Mouse (Mus musculus) liver, embryonic 14.5 days (tissue): ENCODE results near the gene Rrp9. TPM values are rescaled to one million over a fixed set of nuclear protein-coding genes. Genes with fewer than 3 reads are reported as not detected.
A peak's percentile ranks its signal among the peaks of the same experiment; 100 is the strongest.

Source experiments
- ATAC-seq: fragments of 200-750 bp; cut with Nextera tagmentation; 2 replicates; pipeline ENCODE4 v1.8.0; 2017; ENCODE audit warnings: moderate number of reproducible peaks, mild to moderate bottlenecking, moderate library complexity; ENCODE audit not compliant: insufficient read depth
- DNase-seq, 3 experiments: peaks; one replicate each; pipeline ENCODE4 v3.0.0-alpha.2; 2012 to 2013; ENCODE audit warnings: low read depth in 3 of 3, low spot score in 3 of 3
- H3K27ac ChIP-seq: fragments of 300-500 bp; sonication (generic); 2 replicates; pipeline ENCODE4 v1.5.1; 2014; ENCODE audit warnings: moderate library complexity, mild to moderate bottlenecking, control low read depth, inconsistent platforms
- H3K27me3 ChIP-seq: fragments of 300-500 bp; sonication (generic); 2 replicates; pipeline ENCODE4 v1.6.1; 2014; ENCODE audit warnings: mild to moderate bottlenecking, low read length, moderate library complexity; ENCODE audit not compliant: control insufficient read depth, insufficient read depth
- H3K36me3 ChIP-seq: fragments of 300-500 bp; sonication (generic); replicated peaks from 2 replicates; pipeline ENCODE4 v1.6.1; 2014; ENCODE audit warnings: low read depth; ENCODE audit not compliant: control insufficient read depth, insufficient read depth
- H3K4me1 ChIP-seq, 2 experiments: fragments of 200-500 bp in 1 of 2; fragments of 300-500 bp in 1 of 2; sonication (generic) in 1 of 2; replicated peaks; 2 replicates each; pipeline ENCODE4 v1.6.1; 2012 to 2014; ENCODE audit warnings: antibody characterized with exemption in 1 of 2, inconsistent platforms in 1 of 2, low read length in 1 of 2; ENCODE audit not compliant: control insufficient read depth in 2 of 2, insufficient read depth in 2 of 2
- H3K4me2 ChIP-seq: fragments of 300-500 bp; sonication (generic); 2 replicates; pipeline ENCODE4 v1.6.1; 2014; ENCODE audit warnings: low read depth, mild to moderate bottlenecking, control low read depth, moderate library complexity
- H3K4me3 ChIP-seq, 2 experiments: fragments of 200-500 bp in 1 of 2; fragments of 300-500 bp in 1 of 2; sonication (generic) in 1 of 2; 2 replicates each; pipeline ENCODE4 v1.5.1; 2012 to 2014; ENCODE audit warnings: low read depth in 2 of 2, low read length in 2 of 2, mild to moderate bottlenecking in 2 of 2, control low read depth in 1 of 2, inconsistent platforms in 1 of 2, moderate library complexity in 1 of 2; ENCODE audit not compliant: insufficient read depth in 1 of 2
- H3K9ac ChIP-seq: fragments of 300-500 bp; sonication (generic); replicated peaks from 2 replicates; pipeline ENCODE4 v1.6.1; 2014; ENCODE audit warnings: mild to moderate bottlenecking, control low read depth, moderate library complexity
- H3K9me3 ChIP-seq: fragments of 300-500 bp; sonication (generic); 2 replicates; pipeline ENCODE4 v1.6.1; 2016; ENCODE audit warnings: low read length, mixed read lengths; ENCODE audit not compliant: control insufficient read depth
- CTCF ChIP-seq: IDR thresholded peaks from 2 replicates; pipeline ENCODE4 v1.5.1; 2016; ENCODE audit warnings: antibody characterized with exemption, low read depth, control low read depth
- EP300 ChIP-seq: IDR thresholded peaks from 2 replicates; pipeline ENCODE4 v1.6.1; 2016; ENCODE audit warnings: antibody characterized with exemption, low read depth
- WGBS: fragments of 180-500 bp; shearing (Covaris S2); extraction: QIAGEN DNeasy Blood & Tissue Kit; methylation state at CpG from one replicate; pipeline ENCODE4 v1.1.7; 2014; ENCODE audit not compliant: insufficient replicate concordance; 5-methylcytosine and 5-hydroxymethylcytosine counted together
- polyA plus RNA-seq, 2 experiments: library from polyadenylated mRNA; depleted of rRNA in 1 of 2; stranded (reverse) in 1 of 2; unstranded in 1 of 2; fragments of >200 nt; fragmentation: Nextera tagmentation in 1 of 2; extraction: Ambion mirVana in 1 of 2; gene quantifications; 2 replicates each; pipeline versions ENCODE4 v1.2.1 to v1.2.3; 2012 to 2014

Gene Rrp9
- polyA plus RNA-seq, 2 experiments: 18.8 to 22.1 TPM

DNA sequence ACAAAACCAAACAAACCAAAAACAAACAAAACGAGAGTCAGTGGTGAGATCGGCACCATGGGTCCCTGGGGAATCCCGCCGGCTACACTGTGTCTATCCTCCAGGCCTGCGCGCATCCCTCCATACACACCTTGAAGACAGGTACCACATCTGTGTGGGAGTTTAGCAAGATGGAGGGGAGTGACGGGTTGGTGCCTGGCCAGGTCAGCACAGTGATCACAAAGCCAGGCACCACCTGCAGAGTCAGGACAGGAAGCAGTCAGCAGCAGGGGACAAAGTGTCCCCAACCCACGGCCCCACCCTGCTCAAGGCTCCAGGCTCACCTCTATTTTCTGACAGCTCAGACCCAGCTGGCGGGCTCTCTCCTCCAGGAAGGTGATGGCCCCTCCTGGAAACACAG, 39.2 kb upstream of the Rrp9 start:
- no peak for DNase-seq
- ATAC-seq: no peak
- WGBS: 81% methylated on average over 9 of the region's 9 CpGs

DNA sequence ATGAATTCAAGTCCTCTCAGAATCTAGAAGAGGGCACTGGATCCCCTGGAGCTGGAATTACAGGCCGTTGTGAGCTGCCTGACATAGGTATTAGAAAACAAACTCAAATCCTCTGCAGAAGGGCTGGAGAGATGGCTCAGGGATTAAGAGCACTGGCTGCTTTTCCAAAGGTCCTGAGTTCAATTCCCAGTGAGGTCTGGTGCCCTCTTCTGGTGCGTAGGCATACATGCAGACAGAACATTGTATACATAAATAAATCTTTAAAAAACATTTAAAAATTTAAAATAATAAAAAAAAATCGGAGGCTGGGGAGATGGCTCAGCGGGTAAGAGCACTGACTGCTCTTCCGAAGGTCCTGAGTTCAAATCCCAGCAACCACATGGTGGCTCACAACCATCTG, 33.1 kb upstream of the Rrp9 start:
- 66% methylated on average over 5 of the region's 5 CpGs for WGBS
- no peak overlapping the region for H3K27ac ChIP-seq
- no peak for DNase-seq

More for the DNA sequence above, 39.2 kb upstream of the Rrp9 start:
- peak overlapping the region; percentile 72 for H3K4me2 ChIP-seq
- H3K27me3 ChIP-seq: no peaks in the 10 kb centered on the region
- no peak overlapping the region for H3K4me3 ChIP-seq
- TF ChIP-seq EP300: no peak
- TF ChIP-seq CTCF: no peak
- H3K9ac ChIP-seq: no peak overlapping the region
- H3K27ac ChIP-seq: no peak overlapping the region
- peaks cover 20% of the 10 kb centered on the region for H3K36me3 ChIP-seq
- no peaks in the 10 kb centered on the region for H3K9me3 ChIP-seq
- peaks cover 22 to 39% of the 10 kb centered on the region in 2 experiments for H3K4me1 ChIP-seq

DNA sequence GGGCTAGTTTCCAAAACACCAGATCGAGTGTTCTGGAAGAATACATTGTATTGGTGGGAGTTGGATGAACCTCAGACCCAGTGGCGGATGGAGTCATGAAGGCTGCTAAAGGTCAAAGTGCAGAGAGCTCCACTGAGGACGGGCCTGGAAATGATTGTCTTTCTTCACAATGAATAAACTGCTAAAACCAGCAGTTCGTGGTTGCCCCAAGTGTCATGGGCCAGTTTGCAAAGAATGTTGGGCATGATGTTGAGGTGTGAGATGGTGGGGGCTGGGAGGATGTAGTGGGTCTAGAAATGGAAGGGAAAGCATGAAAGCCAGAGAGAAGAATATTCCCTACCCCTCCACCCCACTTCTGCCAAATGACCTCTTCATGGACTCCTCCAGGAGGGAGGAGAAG, 30.9 kb upstream of the Rrp9 start:
- Histone ChIP-seq H3K4me1 (peaks cover 5 to 20% of the 10 kb centered on the region in 2 experiments; a peak in 3 of 4 replicates), H3K4me3 (no peak overlapping the region), H3K9ac (no peak overlapping the region), H3K27me3 (no peaks in the 10 kb centered on the region), H3K27ac (no peak overlapping the region), H3K9me3 (no peaks in the 10 kb centered on the region), H3K4me2 (no peak overlapping the region), H3K36me3 (no peaks in the 10 kb centered on the region)
- DNase-seq (no peak), ATAC-seq (no peak)
- TF ChIP-seq CTCF: no peak
- no peak for TF ChIP-seq EP300
- 55% methylated on average over 4 of the region's 4 CpGs for WGBS

More for the DNA sequence above, 33.1 kb upstream of the Rrp9 start:
- Histone ChIP-seq H3K27me3 (no peaks in the 10 kb centered on the region), H3K36me3 (no peaks in the 10 kb centered on the region), H3K4me2 (no peak overlapping the region), H3K9me3 (no peaks in the 10 kb centered on the region), H3K4me3 (no peak overlapping the region), H3K9ac (no peak overlapping the region), H3K4me1 (peaks cover 12 to 22% of the 10 kb centered on the region in 2 experiments)
- no peak for ATAC-seq
- TF ChIP-seq CTCF (peak; percentile 43), EP300 (no peak)

DNA sequence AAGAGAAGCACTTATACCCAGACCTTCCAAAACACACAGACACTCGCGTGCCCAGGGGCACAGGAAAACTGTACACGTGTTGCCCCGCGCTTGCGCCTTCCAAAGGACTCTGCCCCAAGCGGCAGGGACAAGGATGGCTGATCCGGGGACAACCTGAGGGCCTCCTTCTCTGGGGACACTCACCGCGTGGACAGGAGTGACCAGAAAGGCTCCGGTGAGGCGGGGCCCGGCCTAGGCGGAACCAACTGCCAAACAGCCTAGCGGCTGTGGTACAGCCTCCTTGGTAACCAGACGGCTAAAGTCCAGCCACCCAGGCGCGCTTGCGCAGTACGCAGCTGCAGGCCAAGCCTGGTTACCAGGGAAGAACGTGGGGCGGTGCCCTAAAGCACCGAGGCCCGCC, 28.4 kb upstream of the Rrp9 start, which contains the start of the genes Abhd14b and Abhd14a:
Gene Abhd14b, plus strand, starts transcription at position 112 of the 400 bp plus-strand sequence.
Gene Abhd14a, minus strand, starts transcription at position 331 of the 400 bp plus-strand sequence.
- peaks cover 5 to 20% of the 10 kb centered on the region in 2 experiments; a peak in 3 of 4 replicates for H3K4me1 ChIP-seq
- no peak for TF ChIP-seq EP300
- peak; percentile 73 for TF ChIP-seq CTCF
- peak within 1 kb of the TSS; percentile 31 for H3K9ac ChIP-seq
- H3K9me3 ChIP-seq: no peaks in the 10 kb centered on the region
- no peaks in the 10 kb centered on the region; the same call in none of the 2 replicates for H3K27me3 ChIP-seq
- under 1% methylated on average over 24 of the region's 24 CpGs for WGBS
- H3K27ac ChIP-seq: no peak within 1 kb of the TSS
- H3K4me3 ChIP-seq: peak within 1 kb of the TSS; percentile 60 to 73
- ATAC-seq (peak; percentile 81), DNase-seq (peak; percentile 61 to 62 (median 61))
- no peaks in the 10 kb centered on the region for H3K36me3 ChIP-seq
- H3K4me2 ChIP-seq: peak within 1 kb of the TSS; percentile 78

DNA sequence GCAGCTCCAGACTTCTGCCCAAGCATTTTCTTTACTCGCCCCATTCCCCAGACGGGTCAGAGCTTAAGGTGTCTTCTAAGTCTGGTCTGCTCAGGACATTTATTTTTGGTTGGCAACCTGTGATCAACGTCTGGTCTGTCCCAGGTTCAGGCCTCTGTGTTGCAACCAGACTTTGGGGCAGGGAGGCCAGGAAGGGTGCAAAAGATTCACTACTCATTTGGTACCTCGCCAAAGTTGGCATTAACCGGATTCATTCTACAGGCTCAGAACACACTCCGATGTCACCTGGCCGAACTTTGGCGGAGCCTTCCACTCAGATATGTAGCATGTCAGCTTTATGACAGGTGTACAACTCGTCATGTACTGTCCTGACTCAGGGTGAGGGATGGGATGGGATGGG, 27.8 kb upstream of the Rrp9 start:
- Histone ChIP-seq H3K4me3 (peak overlapping the region in 1 of 2 experiments; percentile 60; a peak in 2 of 4 replicates), H3K27ac (no peak overlapping the region), H3K4me2 (peak overlapping the region; percentile 78), H3K36me3 (no peaks in the 10 kb centered on the region), H3K9ac (no peak overlapping the region), H3K4me1 (peaks cover 7 to 20% of the 10 kb centered on the region in 2 experiments), H3K9me3 (no peaks in the 10 kb centered on the region), H3K27me3 (peaks cover 5% of the 10 kb centered on the region)
- DNase-seq (no peak), ATAC-seq (no peak)
- WGBS: 33% methylated on average over 9 of the region's 9 CpGs
- TF ChIP-seq EP300 (no peak), CTCF (no peak)
